Mouse (Mus musculus) ES-Bruce4 (cell line): ENCODE results near the gene Dnajc7. TPM values are rescaled to one million over a fixed set of nuclear protein-coding genes. Genes with fewer than 3 reads are reported as not detected.

ENCODE experiments used
- H3K27ac ChIP-seq: 2 replicates; pipeline ENCODE4 v1.5.1; 2012; ENCODE audit warnings: low read length, inconsistent platforms; ENCODE audit not compliant: insufficient read depth
- H3K27me3 ChIP-seq: 2 replicates; pipeline ENCODE4 v1.6.1; 2012; ENCODE audit warnings: mild to moderate bottlenecking, low read length, inconsistent platforms; ENCODE audit not compliant: control insufficient read depth, poor library complexity, insufficient read depth, severe bottlenecking
- H3K36me3 ChIP-seq: 2 replicates; pipeline ENCODE4 v1.6.1; 2012; ENCODE audit warnings: inconsistent platforms, mild to moderate bottlenecking, low read length, moderate library complexity; ENCODE audit not compliant: control insufficient read depth, poor library complexity, insufficient read depth, severe bottlenecking
- H3K4me1 ChIP-seq: one replicate; pipeline ENCODE4 v1.8.1; 2011; ENCODE audit warnings: low read length; ENCODE audit not compliant: control insufficient read depth, insufficient read depth
- H3K4me3 ChIP-seq: 2 replicates; pipeline ENCODE4 v1.5.1; 2011; ENCODE audit warnings: low read depth, mild to moderate bottlenecking, low read length
- H3K9ac ChIP-seq: 2 replicates; pipeline ENCODE4 v1.6.1; 2012; ENCODE audit warnings: low read depth, mild to moderate bottlenecking, inconsistent platforms; ENCODE audit not compliant: poor library complexity, severe bottlenecking
- H3K9me3 ChIP-seq: replicated peaks from 2 replicates; pipeline ENCODE4 v1.6.1; 2012; ENCODE audit warnings: mild to moderate bottlenecking, low read length, inconsistent platforms; ENCODE audit not compliant: control insufficient read depth, poor library complexity, insufficient read depth, severe bottlenecking
- CTCF ChIP-seq: IDR thresholded peaks from one replicate; pipeline ENCODE4 v1.8.1; 2011; ENCODE audit warnings: low read depth, low read length
- EP300 ChIP-seq: IDR thresholded peaks from 2 replicates; pipeline ENCODE4 v1.6.1; 2011; ENCODE audit warnings: low read depth, low read length; ENCODE audit not compliant: insufficient read depth
- POLR2A ChIP-seq: IDR thresholded peaks from one replicate; pipeline ENCODE4 v1.8.1; 2011; ENCODE audit warnings: low read length; ENCODE audit not compliant: insufficient read depth
- polyA plus RNA-seq: library from polyadenylated mRNA; stranded (reverse); fragments of >200 nt; gene quantifications from 2 replicates; pipeline ENCODE4 v1.2.4, GENCODE M21; 2011; ENCODE audit warnings: low read depth; ENCODE audit not compliant: missing spikeins, insufficient read depth, insufficient read length

The Dnajc7 gene
- polyA plus RNA-seq, 1 experiment: 369 TPM

DNA sequence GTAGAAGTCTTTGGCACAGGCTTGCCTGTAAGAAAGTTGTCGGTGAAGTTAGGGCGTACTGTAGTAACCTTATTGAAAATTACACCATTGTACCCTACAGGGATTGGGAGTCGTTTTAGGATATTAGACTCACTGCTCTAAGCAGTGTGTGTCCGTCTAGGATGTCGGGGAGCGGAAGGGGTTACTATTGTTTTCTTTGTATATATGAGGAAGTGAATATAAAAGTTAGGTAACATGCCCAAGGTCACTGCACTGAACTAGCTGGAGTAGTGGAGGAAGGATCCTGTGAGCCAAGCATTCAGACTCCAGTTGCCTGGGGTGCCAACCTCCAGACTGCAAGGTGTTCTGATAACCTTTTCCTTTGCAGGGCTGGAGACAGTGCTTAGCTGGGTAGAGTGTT is 73.0 kb downstream of the Dnajc7 start:
- TF ChIP-seq CTCF (no peak), POLR2A (no peak), EP300 (no peak)
- peaks cover 10% of the 10 kb centered on the region for H3K4me1 ChIP-seq

DNA sequence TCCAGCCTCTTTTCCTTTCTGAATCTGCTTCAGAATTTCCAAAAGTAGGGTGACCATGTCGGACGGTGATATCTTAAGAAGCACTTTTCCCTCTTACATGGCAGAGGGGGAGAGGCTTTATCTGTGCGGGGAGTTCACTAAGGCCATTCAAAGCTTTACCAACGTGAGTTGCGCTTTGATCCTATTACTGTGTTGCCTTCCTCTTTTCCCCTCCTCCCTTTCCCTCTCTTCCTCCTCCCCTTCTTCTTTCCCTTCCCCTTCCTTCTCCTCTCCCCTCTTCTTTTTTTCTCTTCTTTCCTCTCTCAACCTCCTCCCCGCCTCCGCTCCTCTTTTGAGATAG is 74.3 kb downstream of the Dnajc7 start:
- Histone ChIP-seq H3K36me3 (no peaks in the 10 kb centered on the region), H3K9ac (0 out of 2 replicates have a peak overlapping the region, but pooled peaks have one; percentile 72), H3K4me1 (peaks cover 10% of the 10 kb centered on the region), H3K9me3 (no peaks in the 10 kb centered on the region), H3K27ac (no peak overlapping the region), H3K4me3 (peak overlapping the region; percentile 57), H3K27me3 (no peaks in the 10 kb centered on the region)
- TF ChIP-seq POLR2A: no peak
- TF ChIP-seq EP300: no peak

More for the DNA sequence above, 73.0 kb downstream of the Dnajc7 start:
- H3K36me3 ChIP-seq: no peaks in the 10 kb centered on the region
- H3K27me3 ChIP-seq: no peaks in the 10 kb centered on the region
- no peak overlapping the region for H3K4me3 ChIP-seq
- no peaks in the 10 kb centered on the region for H3K9me3 ChIP-seq
- no peak overlapping the region for H3K9ac ChIP-seq
- no peak overlapping the region for H3K27ac ChIP-seq

DNA sequence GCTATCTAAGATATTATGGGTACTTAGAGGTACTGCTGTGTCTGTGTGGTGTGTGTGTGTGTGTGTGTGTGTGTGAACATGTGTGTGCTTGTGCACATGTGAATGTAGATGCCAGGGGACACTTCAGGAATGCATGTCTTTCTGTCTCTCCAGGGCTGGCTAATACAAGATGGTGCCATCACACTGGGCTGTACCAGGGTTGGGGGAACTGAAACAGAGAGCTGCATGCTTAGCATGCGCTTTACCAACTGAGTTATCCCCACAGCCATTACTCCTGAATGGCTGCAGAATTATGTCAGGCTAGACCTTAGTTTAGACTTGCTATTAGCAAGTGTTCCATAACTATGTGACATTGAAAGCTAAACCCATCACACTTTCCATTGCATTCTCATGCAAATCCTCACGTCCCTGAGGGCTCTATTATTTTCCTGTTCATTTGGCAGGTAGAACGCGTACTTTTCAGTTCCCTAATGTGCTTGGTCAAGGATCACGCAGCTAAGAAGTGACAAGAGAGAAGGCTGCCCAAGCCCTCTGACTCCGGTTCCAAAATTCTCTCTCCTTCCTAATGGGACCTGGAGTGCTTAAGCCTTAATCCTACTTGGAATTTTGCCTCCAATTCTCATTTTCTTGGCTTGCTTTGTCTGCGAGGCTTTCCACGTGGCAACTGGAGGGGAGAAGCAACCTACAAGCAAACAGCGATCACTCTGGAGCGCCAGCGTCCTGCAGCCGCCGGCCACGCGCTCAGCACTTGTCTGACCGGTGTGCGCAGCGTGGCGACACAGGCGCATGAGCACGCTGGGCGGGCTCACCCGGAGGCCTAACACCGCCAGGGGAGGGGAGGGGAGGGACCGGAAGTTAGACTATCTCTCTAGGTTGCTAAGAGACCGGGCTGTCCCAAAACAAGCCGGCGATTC is 74.9 kb downstream of the Dnajc7 start, which contains the start of gene Ttc25:
Ttc25 (plus strand) TSS at position 776 of the 914 bp plus-strand sequence.
- no peaks in the 10 kb centered on the region for H3K9me3 ChIP-seq
- peak within 1 kb of the TSS; percentile 72 for H3K9ac ChIP-seq
- TF ChIP-seq POLR2A (peak; percentile 98), CTCF (no peak), EP300 (peak; percentile 90; the same call in 1 of the 2 replicates)
- no peaks in the 10 kb centered on the region for H3K36me3 ChIP-seq
- peak within 1 kb of the TSS; percentile 67 for H3K4me3 ChIP-seq
- H3K27ac ChIP-seq: peak within 1 kb of the TSS; percentile 73
- no peaks in the 10 kb centered on the region for H3K27me3 ChIP-seq
- H3K4me1 ChIP-seq: peaks cover 7% of the 10 kb centered on the region

DNA sequence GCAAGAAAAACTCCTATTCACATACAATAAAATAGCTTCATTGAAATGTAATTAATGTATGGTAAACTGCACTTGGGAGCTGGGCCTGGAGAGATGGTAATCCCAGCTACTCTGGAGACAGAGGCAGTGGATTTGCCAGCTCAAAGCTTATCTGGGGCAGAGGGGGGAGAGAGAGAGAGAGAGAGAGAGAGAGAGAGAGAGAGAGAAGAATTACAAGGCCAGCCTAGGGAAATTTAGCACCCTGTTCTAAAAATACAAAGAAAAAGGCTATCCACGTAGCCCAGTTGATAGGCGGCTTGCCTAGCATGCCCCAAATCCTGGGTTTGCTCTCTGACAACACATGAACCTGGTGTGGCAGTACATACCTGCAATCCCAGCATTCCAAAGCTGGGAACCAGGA is 78.4 kb downstream of the Dnajc7 start:
- Histone ChIP-seq H3K4me3 (no peak overlapping the region), H3K9me3 (0 out of 2 replicates have a peak, but pooled peaks cover under 1% of the 10 kb centered on the region), H3K4me1 (no peaks in the 10 kb centered on the region), H3K9ac (no peak overlapping the region), H3K36me3 (no peaks in the 10 kb centered on the region), H3K27me3 (no peaks in the 10 kb centered on the region), H3K27ac (no peak overlapping the region)
- no peak for TF ChIP-seq POLR2A
- TF ChIP-seq EP300: no peak
- no peak for TF ChIP-seq CTCF

DNA sequence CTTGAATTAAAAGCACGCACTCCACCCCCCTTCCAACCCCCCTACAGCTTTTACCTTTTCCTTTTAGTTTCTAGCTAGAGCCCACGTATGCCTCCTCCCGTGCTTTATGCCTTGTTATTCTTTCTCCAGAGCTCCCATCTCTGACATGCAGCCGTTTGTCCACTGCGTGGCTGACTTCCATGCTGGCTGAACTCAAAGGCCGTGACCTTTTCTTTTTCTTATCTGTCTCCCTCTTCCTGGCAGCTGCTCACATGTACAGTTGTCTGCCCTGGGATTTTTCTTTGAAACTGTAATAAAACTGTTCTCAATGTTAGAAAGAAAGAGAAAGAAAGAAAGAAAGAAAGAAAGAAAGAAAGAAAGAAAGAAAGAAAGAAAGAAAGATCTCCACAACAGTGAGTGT is 79.0 kb downstream of the Dnajc7 start:
- no peak overlapping the region for H3K9ac ChIP-seq
- H3K27ac ChIP-seq: no peak overlapping the region
- TF ChIP-seq POLR2A: no peak
- no peak for TF ChIP-seq CTCF
- no peak for TF ChIP-seq EP300
- H3K36me3 ChIP-seq: no peaks in the 10 kb centered on the region
- no peaks in the 10 kb centered on the region for H3K4me1 ChIP-seq
- peaks cover 1% of the 10 kb centered on the region; the same call in 1 of the 2 replicates for H3K27me3 ChIP-seq
- H3K9me3 ChIP-seq: peaks cover 6% of the 10 kb centered on the region
- H3K4me3 ChIP-seq: no peak overlapping the region

DNA sequence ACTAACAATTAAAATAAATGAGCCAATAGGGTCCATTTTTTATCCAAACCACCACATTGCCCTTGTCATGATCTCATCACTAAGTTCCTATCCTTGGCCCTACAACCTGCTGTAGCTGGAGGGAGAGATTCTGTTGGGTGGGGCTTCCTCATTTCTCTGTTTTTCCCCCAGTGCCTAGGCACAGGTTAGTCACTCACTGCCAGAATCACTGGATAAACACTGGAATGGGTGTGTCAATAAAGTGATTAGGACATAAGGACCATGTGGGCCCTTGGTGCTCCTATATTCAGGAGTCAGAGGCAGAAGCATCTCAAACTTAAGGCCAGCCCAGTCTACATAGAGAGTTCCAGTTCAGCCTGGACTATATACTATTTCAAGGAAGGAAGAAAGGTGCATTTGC is 83.5 kb downstream of the Dnajc7 start:
- Histone ChIP-seq H3K27ac (no peak overlapping the region), H3K4me1 (peaks cover 5% of the 10 kb centered on the region), H3K27me3 (peaks cover 1% of the 10 kb centered on the region; the same call in 1 of the 2 replicates), H3K4me3 (no peak overlapping the region), H3K9me3 (peaks cover 12% of the 10 kb centered on the region), H3K36me3 (no peaks in the 10 kb centered on the region), H3K9ac (no peak overlapping the region)
- TF ChIP-seq EP300: no peak
- TF ChIP-seq CTCF: no peak
- TF ChIP-seq POLR2A: no peak
